Mouse (Mus musculus): ENCODE results near the gene Mycl.

DNA sequence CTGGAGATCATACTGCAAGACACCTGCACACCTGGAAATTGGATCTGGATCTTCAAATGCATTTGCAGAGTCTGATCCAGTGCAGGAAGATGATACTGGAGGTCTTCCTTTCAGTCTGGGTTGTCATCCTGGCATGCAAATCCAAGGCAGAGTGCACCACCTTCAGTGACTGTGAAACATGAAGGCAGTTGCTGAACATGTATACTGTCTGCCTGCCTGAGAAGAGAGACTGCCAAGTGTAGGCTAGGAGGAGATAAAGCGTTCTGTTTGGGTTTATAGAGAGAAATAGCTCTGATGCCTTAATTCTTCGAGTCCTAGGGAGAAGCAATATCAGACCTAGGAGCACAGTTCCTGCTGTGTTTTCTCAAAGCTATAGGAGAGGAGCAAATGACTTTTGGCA lies 30.0 kb downstream of the Mycl start:
- TF ChIP-seq RCOR1 (IDR thresholded peaks at IDR 0.05; ENCODE audit: low read depth, low read length) (no peak), POLR2A (IDR thresholded peaks at IDR 0.05; ENCODE audit: control insufficient read depth in 1 of 2, insufficient read depth in 1 of 2, low read depth in 1 of 2, low read length in 2 of 2, poor library complexity in 1 of 2) (no peak)
